Mouse (Mus musculus) midbrain, embryonic 14.5 days (tissue): ENCODE data around the gene Suco. TPM values are rescaled to one million over a fixed set of nuclear protein-coding genes. Genes with fewer than 3 reads are reported as not detected.

Experiments used
- ATAC-seq: fragments of 200-750 bp; cut with Nextera tagmentation; 2 replicates; pipeline ENCODE4 v1.8.0; 2017; ENCODE audit warnings: moderate number of reproducible peaks, moderate library complexity; ENCODE audit not compliant: low FRiP score, low TSS enrichment
- DNase-seq: peaks from one replicate; pipeline ENCODE4 v3.0.0-alpha.2; 2015
- H3K27ac ChIP-seq: fragments of 300-500 bp; sonication (generic); replicated peaks from 2 replicates; pipeline ENCODE4 v1.5.1; 2014; ENCODE audit warnings: mild to moderate bottlenecking, low read depth, low read length, moderate library complexity
- H3K27me3 ChIP-seq: fragments of 300-500 bp; sonication (generic); 2 replicates; pipeline ENCODE4 v1.6.1; 2014; ENCODE audit warnings: low read length, control low read depth, mixed read lengths; ENCODE audit not compliant: control insufficient read depth, insufficient read depth
- H3K36me3 ChIP-seq: fragments of 300-500 bp; sonication (generic); 2 replicates; pipeline ENCODE4 v1.6.1; 2014; ENCODE audit warnings: low read length, control low read depth; ENCODE audit not compliant: control insufficient read depth, insufficient read depth
- H3K4me1 ChIP-seq: fragments of 300-500 bp; sonication (generic); 2 replicates; pipeline ENCODE4 v1.6.1; 2014; ENCODE audit warnings: mild to moderate bottlenecking, antibody characterized with exemption, low read length, control low read depth; ENCODE audit not compliant: control insufficient read depth, insufficient read depth
- H3K4me2 ChIP-seq: fragments of 300-500 bp; sonication (generic); 2 replicates; pipeline ENCODE4 v1.6.1; 2014; ENCODE audit warnings: mild to moderate bottlenecking, low read length, moderate library complexity
- H3K4me3 ChIP-seq: fragments of 300-500 bp; sonication (generic); replicated peaks from 2 replicates; pipeline ENCODE4 v1.5.1; 2014; ENCODE audit warnings: low read depth, low read length
- H3K9ac ChIP-seq: fragments of 300-500 bp; sonication (generic); replicated peaks from 2 replicates; pipeline ENCODE4 v1.6.1; 2014; ENCODE audit warnings: mild to moderate bottlenecking, low read length, moderate library complexity
- H3K9me3 ChIP-seq: fragments of 300-500 bp; sonication (generic); 2 replicates; pipeline ENCODE4 v1.6.1; 2016; ENCODE audit warnings: low read length, control low read depth, mixed read lengths; ENCODE audit not compliant: control insufficient read depth
- WGBS: fragments of 180-500 bp; shearing (Covaris S2); extraction: QIAGEN DNeasy Blood & Tissue Kit; methylation state at CpG from one replicate; pipeline ENCODE4 v1.1.7; 2014; 5-methylcytosine and 5-hydroxymethylcytosine counted together
- polyA plus RNA-seq: library from polyadenylated mRNA; unstranded; fragments of >200 nt; fragmentation: Nextera tagmentation; extraction: Ambion mirVana; gene quantifications from 2 replicates; pipeline ENCODE4 v1.2.1, GENCODE M21; 2014

Gene Suco
- polyA plus RNA-seq, 1 experiment from 2014 or later: 27.8 TPM

GRCm38 (mm10) chr1:161896130-161896529, 19.6 kb upstream of the Suco start:
- DNase-seq (peak; percentile 17), ATAC-seq (no peak)
- no peaks in the 10 kb centered on the region for H3K4me1 ChIP-seq
- 53% methylated on average over 10 of the region's 10 CpGs for WGBS
- no peak overlapping the region for H3K4me3 ChIP-seq
- H3K27me3 ChIP-seq: no peaks in the 10 kb centered on the region
- H3K36me3 ChIP-seq: no peaks in the 10 kb centered on the region
- H3K9ac ChIP-seq: no peak overlapping the region
- H3K27ac ChIP-seq: no peak overlapping the region
- no peak overlapping the region for H3K4me2 ChIP-seq
- H3K9me3 ChIP-seq: no peaks in the 10 kb centered on the region

- no peaks in the 10 kb centered on the region for H3K4me1 ChIP-seq
- no peak overlapping the region for H3K4me2 ChIP-seq
- H3K36me3 ChIP-seq: no peaks in the 10 kb centered on the region
- no peaks in the 10 kb centered on the region for H3K9me3 ChIP-seq
- H3K27me3 ChIP-seq: no peaks in the 10 kb centered on the region
- H3K27ac ChIP-seq: no peak overlapping the region
- ATAC-seq (no peak), DNase-seq (no peak)
- no peak overlapping the region for H3K4me3 ChIP-seq
- 95% methylated on average over 3 of the region's 3 CpGs for WGBS
- no peak overlapping the region for H3K9ac ChIP-seq
Measured at GRCm38 (mm10) chr1:161895014-161895413, 18.5 kb upstream of the Suco start.

GRCm38 (mm10) chr1:161894553-161894952, 18.1 kb upstream of the Suco start:
- DNase-seq (no peak), ATAC-seq (no peak)
- H3K4me2 ChIP-seq: no peak overlapping the region
- no peaks in the 10 kb centered on the region for H3K36me3 ChIP-seq
- H3K9me3 ChIP-seq: no peaks in the 10 kb centered on the region
- WGBS: 70% methylated on average over 2 of the region's 2 CpGs
- no peak overlapping the region for H3K9ac ChIP-seq
- H3K27me3 ChIP-seq: no peaks in the 10 kb centered on the region
- no peak overlapping the region for H3K27ac ChIP-seq
- H3K4me3 ChIP-seq: no peak overlapping the region
- no peaks in the 10 kb centered on the region for H3K4me1 ChIP-seq

- no peak overlapping the region for H3K27ac ChIP-seq
- no peaks in the 10 kb centered on the region for H3K27me3 ChIP-seq
- DNase-seq (no peak), ATAC-seq (no peak)
- 97% methylated on average over 2 of the region's 2 CpGs for WGBS
- no peak overlapping the region for H3K9ac ChIP-seq
- H3K36me3 ChIP-seq: no peaks in the 10 kb centered on the region
- H3K9me3 ChIP-seq: no peaks in the 10 kb centered on the region
- H3K4me3 ChIP-seq: no peak overlapping the region
- H3K4me1 ChIP-seq: no peaks in the 10 kb centered on the region
- H3K4me2 ChIP-seq: no peak overlapping the region
Measured at GRCm38 (mm10) chr1:161894126-161894525, 17.6 kb upstream of the Suco start.

GRCm38 (mm10) chr1:161888823-161889222, 12.3 kb upstream of the Suco start:
- no peaks in the 10 kb centered on the region for H3K27me3 ChIP-seq
- no peak for DNase-seq
- 97% methylated on average over 3 of the region's 3 CpGs for WGBS
- H3K36me3 ChIP-seq: no peaks in the 10 kb centered on the region
- H3K27ac ChIP-seq: no peak overlapping the region
- no peaks in the 10 kb centered on the region for H3K9me3 ChIP-seq
- H3K4me3 ChIP-seq: no peak overlapping the region
- no peak overlapping the region for H3K4me2 ChIP-seq
- H3K4me1 ChIP-seq: no peaks in the 10 kb centered on the region
- ATAC-seq: no peak
- no peak overlapping the region for H3K9ac ChIP-seq

GRCm38 (mm10) chr1:161887679-161888260, 11.3 kb upstream of the Suco start:
- Histone ChIP-seq H3K4me1 (no peaks in the 10 kb centered on the region), H3K4me3 (no peak overlapping the region), H3K27ac (no peak overlapping the region), H3K9ac (no peak overlapping the region), H3K27me3 (no peaks in the 10 kb centered on the region), H3K9me3 (no peaks in the 10 kb centered on the region), H3K4me2 (no peak overlapping the region), H3K36me3 (no peaks in the 10 kb centered on the region)
- ATAC-seq (no peak), DNase-seq (no peak)
- 93% methylated on average over 12 of the region's 12 CpGs for WGBS

GRCm38 (mm10) chr1:161885762-161886161, 9.3 kb upstream of the Suco start:
- DNase-seq (no peak), ATAC-seq (no peak)
- Histone ChIP-seq H3K9me3 (no peaks in the 10 kb centered on the region), H3K4me2 (no peak overlapping the region), H3K27me3 (no peaks in the 10 kb centered on the region), H3K4me3 (no peak overlapping the region), H3K27ac (no peak overlapping the region), H3K9ac (no peak overlapping the region), H3K36me3 (no peaks in the 10 kb centered on the region), H3K4me1 (no peaks in the 10 kb centered on the region)
- WGBS: 87% methylated on average over 1 of the region's 1 CpGs

- Histone ChIP-seq H3K27me3 (no peaks in the 10 kb centered on the region), H3K9ac (no peak overlapping the region; the same call in 1 of the 2 replicates)
Measured at GRCm38 (mm10) chr1:161877580-161878142, 1.2 kb upstream of the Suco start.

More at GRCm38 (mm10) chr1:161877580-161878142, 1.2 kb upstream of the Suco start:
- H3K4me1 ChIP-seq: peaks cover 26% of the 10 kb centered on the region
- WGBS: 15% methylated on average over 5 of the region's 5 CpGs
- peak overlapping the region; percentile 82 for H3K4me3 ChIP-seq
- no peaks in the 10 kb centered on the region for H3K36me3 ChIP-seq
- peak overlapping the region; percentile 6; the same call in 1 of the 2 replicates for H3K27ac ChIP-seq
- H3K4me2 ChIP-seq: peak overlapping the region; percentile 62
- H3K9me3 ChIP-seq: no peaks in the 10 kb centered on the region
- ATAC-seq: no peak
- no peak for DNase-seq
